ENCODE assay signal across 12 mouse cellular contexts in genomic region chr6:89024101-89024650, GRCm38 (mm10).
DNase-seq lines count a peak whose midpoint lies in the region; ATAC-seq and TF ChIP-seq lines count a peak whose summit lies in the region.
"Had no signal": no experiment of that assay in that cellular context is flagged by ENCODE, and none has a peak within 500 bp of the region (broad histone marks: within the 10 kb centered on the region; RNA-seq: fewer than 3 reads in every experiment).

No protein-coding gene starts in this region.

- no peak overlapping the region for H3K9ac ChIP-seq in liver, adult 2 months (ENCODE audit: low read depth, low read length)
- H3K9ac ChIP-seq in liver, embryonic 12.5 days: no peak overlapping the region
- no peak overlapping the region for H3K9ac ChIP-seq in hindbrain, embryonic 14.5 days
- H3K9ac ChIP-seq: heart, embryonic 13.5 days had no signal

- no peak overlapping the region for H3K27ac ChIP-seq in liver, adult 2 months (replicated peaks; ENCODE audit: insufficient read depth, low read depth, low read length)
- no peak overlapping the region for H3K27ac ChIP-seq in liver, embryonic 12.5 days
- no peak overlapping the region for H3K27ac ChIP-seq in hindbrain, embryonic 14.5 days
- H3K27ac ChIP-seq: heart, embryonic 13.5 days had no signal

- no peaks in the 10 kb centered on the region for H3K4me1 ChIP-seq in liver, adult 2 months (ENCODE audit: control insufficient read depth, insufficient read depth, low read length)
- no peaks in the 10 kb centered on the region for H3K4me1 ChIP-seq in liver, embryonic 12.5 days
- 0 out of 2 replicates have a peak, but pooled peaks cover 7% of the 10 kb centered on the region for H3K4me1 ChIP-seq in hindbrain, embryonic 14.5 days (replicated peaks; ENCODE audit: control insufficient read depth, insufficient read depth, low read length)

- TF ChIP-seq CTCF in liver, adult 2 months (IDR thresholded peaks at IDR 0.05; ENCODE audit: low read depth, low read length): 0 out of 2 replicates have a peak, but pooled peaks have one; percentile 16

- no peaks in the 10 kb centered on the region for H3K79me2 ChIP-seq in liver, adult 2 months (ENCODE audit: control insufficient read depth, insufficient read depth, low read length)

- no peaks in the 10 kb centered on the region; the same call in 1 of the 2 replicates for H3K27me3 ChIP-seq in liver, adult 2 months (ENCODE audit: control insufficient read depth, insufficient read depth, low read length)
- peaks cover 26% of the 10 kb centered on the region for H3K27me3 ChIP-seq in liver, embryonic 12.5 days (replicated peaks)
- peaks cover 26% of the 10 kb centered on the region for H3K27me3 ChIP-seq in hindbrain, embryonic 14.5 days (ENCODE audit: control insufficient read depth, insufficient read depth, low read length)

- TF ChIP-seq POLR2A in liver, adult 2 months (IDR thresholded peaks at IDR 0.05; ENCODE audit: extremely low read depth, insufficient read depth, low read length): no peak

- H3K4me3 ChIP-seq in liver, adult 2 months (ENCODE audit: insufficient read depth, low read depth, low read length): no peak overlapping the region
- H3K4me3 ChIP-seq in liver, embryonic 12.5 days: no peak overlapping the region
- H3K4me3 ChIP-seq in hindbrain, embryonic 14.5 days (replicated peaks; ENCODE audit: low read length): no peak overlapping the region
- H3K4me3 ChIP-seq: heart, embryonic 13.5 days had no signal

- WGBS in liver, adult 2 months: 50% methylated on average over 11 of the region's 11 CpGs
- WGBS in liver, embryonic 12.5 days (ENCODE audit: insufficient replicate concordance): 38% methylated on average over 11 of the region's 11 CpGs
- 14% methylated on average over 11 of the region's 11 CpGs for WGBS in hindbrain, embryonic 14.5 days

- no peak overlapping the region for H3K4me2 ChIP-seq in liver, embryonic 12.5 days
- no peak overlapping the region for H3K4me2 ChIP-seq in hindbrain, embryonic 14.5 days (replicated peaks)
- H3K4me2 ChIP-seq: heart, embryonic 13.5 days had no signal

- H3K9me3 ChIP-seq in liver, embryonic 12.5 days (replicated peaks): no peaks in the 10 kb centered on the region
- H3K9me3 ChIP-seq in hindbrain, embryonic 14.5 days (ENCODE audit: control insufficient read depth, low read length): no peaks in the 10 kb centered on the region
- H3K9me3 ChIP-seq: heart, embryonic 13.5 days had no signal

- no peak for DNase-seq in liver, adult 2 months (ENCODE audit: extremely low read depth, low read depth, low spot score)
- DNase-seq in hindbrain, embryonic 14.5 days (ENCODE audit: low spot score): peak; percentile 66
- peak; percentile 65 for DNase-seq in retina, embryonic 14.5 days (ENCODE audit: low spot score)
- no peak for DNase-seq in adrenal gland, adult (ENCODE audit: inconsistent age in 2 of 2, low spot score in 1 of 2)
- DNase-seq in heart, adult 9 months (ENCODE audit: low spot score in 2 of 2): no peak
- DNase-seq in frontal cortex, adult 2 months (ENCODE audit: extremely low spot score in 1 of 2, low spot score in 1 of 2): no peak
- DNase-seq: layer of hippocampus, adult 9-11 months; lung, postnatal 14 days; right cerebral cortex, adult 18-20 months had no signal

- no peak for ATAC-seq in liver, embryonic 12.5 days
- peak; percentile 62; the same call in 1 of the 2 replicates for ATAC-seq in common myeloid progenitor, adult 5-6 weeks (replicated peaks; ENCODE audit: low read depth, poor library complexity, severe bottlenecking)
- peak; percentile 66; the same call in 1 of the 2 replicates for ATAC-seq in hindbrain, embryonic 14.5 days (ENCODE audit: low FRiP score)

- no peaks in the 10 kb centered on the region for H3K36me3 ChIP-seq in liver, adult 2 months (ENCODE audit: control insufficient read depth, insufficient read depth, low read length)
- H3K36me3 ChIP-seq in liver, embryonic 12.5 days: no peaks in the 10 kb centered on the region
- no peaks in the 10 kb centered on the region for H3K36me3 ChIP-seq in hindbrain, embryonic 14.5 days (replicated peaks; ENCODE audit: control insufficient read depth, insufficient read depth)
- H3K36me3 ChIP-seq: heart, embryonic 13.5 days had no signal

Comparison
In these comparisons a context has a peak if more than half of its experiments do, and no peak if none do; other contexts are left out.
1. DNase-seq: peak in hindbrain, embryonic 14.5 days (single experiment) and retina, embryonic 14.5 days (single experiment); none in liver, adult 2 months (single experiment), adrenal gland, adult (0 of 2), heart, adult 9 months (0 of 2) and frontal cortex, adult 2 months (0 of 2).